Mouse (Mus musculus) bone marrow, adult 2 months (tissue): ENCODE data around the gene Sirt1. TPM values are rescaled to one million over a fixed set of nuclear protein-coding genes. Genes with fewer than 3 reads are reported as not detected.
A peak's percentile ranks its signal among the peaks of the same experiment; 100 is the strongest.

Experiments
- H3K27ac ChIP-seq: fragments of 200-500 bp; 2 replicates; pipeline ENCODE4 v1.5.1; 2012; ENCODE audit warnings: low read depth, mild to moderate bottlenecking, control low read depth, inconsistent platforms, low read length; ENCODE audit not compliant: control insufficient read depth, poor library complexity, insufficient read depth
- H3K4me1 ChIP-seq: fragments of 200-500 bp; 2 replicates; pipeline ENCODE4 v1.6.1; 2011; ENCODE audit warnings: low read length; ENCODE audit not compliant: control insufficient read depth, insufficient read depth
- H3K4me3 ChIP-seq: fragments of 200-500 bp; replicated peaks from 2 replicates; pipeline ENCODE3; 2011; ENCODE audit warnings: mild to moderate bottlenecking, low read depth, low read length, control low read depth; ENCODE audit not compliant: control insufficient read depth
- CTCF ChIP-seq: fragments of 200-500 bp; IDR thresholded peaks from 2 replicates; pipeline ENCODE4 v1.5.1; 2011; ENCODE audit warnings: low read length, control low read depth; ENCODE audit not compliant: control insufficient read depth, insufficient read depth
- POLR2A ChIP-seq: fragments of 200-500 bp; IDR thresholded peaks from 2 replicates; pipeline ENCODE4 v1.6.1; 2011; ENCODE audit warnings: low read depth, mild to moderate bottlenecking, control low read depth, low read length, borderline replicate concordance; ENCODE audit not compliant: control insufficient read depth
- whole genome bisulfite sequencing: fragments of 180-500 bp; shearing (Covaris S2); methylation state at CpG from one replicate; pipeline ENCODE4 v1.1.7; 2018; 5-methylcytosine and 5-hydroxymethylcytosine counted together
- polyA plus RNA-seq: library from polyadenylated mRNA; stranded (reverse); fragments of >200 nt; gene quantifications from 2 replicates; pipeline ENCODE4 v1.2.4, GENCODE M21; 2011; ENCODE audit warnings: low replicate concordance; ENCODE audit not compliant: missing spikeins, insufficient read depth, insufficient read length

Sirt1 gene
- polyA plus RNA-seq, 1 experiment = 19.4 TPM

GRCm38 (mm10) chr10:63277010-63277409 lies 104.5 kb downstream of the Sirt1 start:
- TF ChIP-seq POLR2A (no peak), CTCF (no peak)
- WGBS = 54% methylated on average over 3 of the region's 3 CpGs
- H3K4me1 ChIP-seq = peaks cover 2% of the 10 kb centered on the region
- H3K4me3 ChIP-seq = peak overlapping the region; percentile 30
- peak overlapping the region; percentile 58 for H3K27ac ChIP-seq

GRCm38 (mm10) chr10:63272868-63273267 lies 108.6 kb downstream of the Sirt1 start:
- H3K4me3 ChIP-seq = no peak overlapping the region
- TF ChIP-seq CTCF (no peak), POLR2A (no peak)
- H3K27ac ChIP-seq = peak overlapping the region; percentile 30; the same call in 1 of the 2 replicates
- WGBS = 70% methylated on average over 5 of the region's 5 CpGs
- H3K4me1 ChIP-seq = peaks cover 2% of the 10 kb centered on the region

GRCm38 (mm10) chr10:63272401-63272800 lies 109.1 kb downstream of the Sirt1 start:
- TF ChIP-seq CTCF = no peak
- TF ChIP-seq POLR2A = no peak
- no peak overlapping the region for H3K27ac ChIP-seq
- no peak overlapping the region for H3K4me3 ChIP-seq
- H3K4me1 ChIP-seq = no peaks in the 10 kb centered on the region; the same call in 1 of the 2 replicates

Other genes with a start within 250 kb of the Sirt1 start
- gene Mypn, start 177.8 kb downstream of the Sirt1 start, polyA plus RNA-seq = 0.31 TPM in 1 of 2 replicates, not detected in the other
- gene Herc4, start 137.9 kb downstream of the Sirt1 start, polyA plus RNA-seq = 29.9 and 76.5 TPM in 2 replicates
- 0.97 and 1.9 TPM in 2 replicates for gene Dnajc12, start 739 bp upstream of the Sirt1 start, polyA plus RNA-seq
- not detected in 2 replicates for gene Gm7075, start 40.1 kb upstream of the Sirt1 start, polyA plus RNA-seq
- 1.2 TPM in 1 of 2 replicates, not detected in the other for gene Ctnna3, start 48.4 kb upstream of the Sirt1 start, polyA plus RNA-seq